Mouse (Mus musculus) brain, adult 2 months (tissue): ENCODE results near the gene Igsf9b.

Source experiments
- DNase-seq: peaks from one replicate; pipeline ENCODE4 v3.0.0; 2011; ENCODE audit warnings: low read depth, low spot score

Gene Igsf9b

GRCm38 (mm10) chr9:27330374-27330773 lies 31.4 kb downstream of the Igsf9b start:
- DNase-seq: peak; percentile 70

GRCm38 (mm10) chr9:27331538-27331937 lies 32.5 kb downstream of the Igsf9b start:
- peak; percentile 84 for DNase-seq

DNA sequence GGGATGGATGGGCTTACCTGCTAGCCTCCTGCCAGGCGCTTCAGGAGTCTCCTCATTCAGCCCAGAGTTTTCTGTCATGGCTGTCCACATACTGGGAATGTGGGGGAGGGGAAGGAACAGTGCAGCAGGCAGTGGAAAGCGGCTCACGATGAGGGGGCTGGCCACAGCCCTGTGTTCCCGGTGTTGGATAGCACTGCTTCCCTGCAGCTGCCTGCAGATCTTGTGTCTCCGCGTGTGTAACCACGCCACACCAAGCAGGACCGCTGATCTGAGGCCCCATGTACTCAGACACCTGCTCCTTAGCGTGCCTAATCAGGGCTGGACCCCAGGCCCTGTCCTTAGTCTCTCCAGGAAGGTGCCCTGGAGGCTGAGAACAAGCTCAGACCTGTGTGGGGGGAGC lies 35.9 kb downstream of the Igsf9b start:
- DNase-seq: no peak

GRCm38 (mm10) chr9:27336962-27337636 lies 38.1 kb downstream of the Igsf9b start:
- DNase-seq: peak; percentile 63

DNA sequence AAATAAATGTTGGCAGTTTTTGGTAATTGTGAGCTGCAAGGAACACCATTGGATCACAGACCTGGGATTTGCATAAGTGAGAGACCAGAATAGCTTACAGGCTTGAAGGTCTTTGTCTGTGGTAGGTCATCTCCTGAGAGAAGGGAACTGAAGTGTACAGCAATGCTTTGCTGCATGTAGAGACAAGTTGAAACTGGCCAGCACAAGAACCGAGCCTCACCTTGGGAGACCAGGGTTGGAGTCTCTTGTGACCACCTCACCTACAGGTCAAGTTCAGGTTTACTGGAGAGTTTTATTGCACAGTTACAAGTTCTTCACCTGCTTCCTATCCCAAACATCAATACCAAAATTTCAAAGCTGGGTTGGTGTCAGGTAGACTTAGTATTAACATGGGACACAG lies 40.2 kb downstream of the Igsf9b start:
- no peak for DNase-seq

DNA sequence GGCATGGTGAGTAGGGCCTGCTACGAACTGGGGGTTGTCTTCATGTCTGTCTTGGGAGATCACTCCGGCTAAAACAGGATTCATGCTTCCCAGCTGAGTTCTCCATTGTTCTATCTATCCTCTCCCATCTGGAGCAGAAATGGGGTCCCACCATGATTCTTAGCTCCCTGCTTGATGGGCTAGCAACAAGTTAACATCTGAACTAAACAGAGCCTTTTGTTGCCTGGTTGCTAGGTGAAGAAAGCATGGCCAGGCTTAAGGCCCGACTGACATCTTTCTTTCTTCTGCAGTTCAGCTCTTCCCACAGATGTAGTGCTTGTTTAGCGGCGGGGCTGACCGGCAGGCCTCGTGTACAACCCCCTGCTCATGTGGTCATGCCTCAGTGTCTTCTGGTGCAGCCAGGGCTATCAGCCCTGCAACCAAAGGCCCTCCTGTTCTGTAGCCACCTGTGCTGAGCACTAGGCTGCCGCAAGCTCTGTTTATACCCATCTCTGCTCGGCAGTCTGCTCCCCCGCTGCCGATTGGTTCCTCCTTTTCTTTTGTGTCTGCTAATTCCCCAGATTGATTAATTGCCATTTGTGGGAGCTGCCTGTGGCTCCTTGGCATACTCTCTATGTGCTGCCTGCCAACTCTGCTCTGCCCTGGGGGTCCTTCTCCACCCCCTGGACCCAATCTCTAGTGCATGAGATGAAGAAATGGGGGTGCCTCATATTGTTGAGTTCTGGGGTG lies 47.7 kb downstream of the Igsf9b start:
- DNase-seq: no peak

GRCm38 (mm10) chr9:27353082-27353481 lies 54.1 kb downstream of the Igsf9b start:
- DNase-seq: peak; percentile 63

- DNase-seq: no peak
Measured at GRCm38 (mm10) chr9:27357893-27358292, 58.9 kb downstream of the Igsf9b start.

DNA sequence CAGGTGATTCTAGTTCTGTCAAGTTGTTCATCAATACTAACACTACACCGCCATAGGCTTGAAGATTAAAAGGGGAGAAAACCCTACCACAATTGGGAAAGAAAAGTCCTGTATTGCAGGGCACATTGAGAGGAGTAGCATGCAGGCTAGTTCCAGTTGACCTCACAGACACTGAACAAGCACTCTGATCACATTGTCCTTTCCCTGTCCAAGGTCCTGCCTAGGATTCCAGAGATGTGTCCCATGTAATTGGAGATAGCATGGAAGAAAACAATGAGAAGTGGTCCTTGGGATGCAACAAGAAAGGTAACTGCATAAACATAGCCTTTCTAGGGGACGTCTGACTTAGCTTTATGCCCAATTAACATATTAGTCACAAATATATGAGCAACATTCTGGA lies 68.2 kb downstream of the Igsf9b start:
- DNase-seq: no peak

DNA sequence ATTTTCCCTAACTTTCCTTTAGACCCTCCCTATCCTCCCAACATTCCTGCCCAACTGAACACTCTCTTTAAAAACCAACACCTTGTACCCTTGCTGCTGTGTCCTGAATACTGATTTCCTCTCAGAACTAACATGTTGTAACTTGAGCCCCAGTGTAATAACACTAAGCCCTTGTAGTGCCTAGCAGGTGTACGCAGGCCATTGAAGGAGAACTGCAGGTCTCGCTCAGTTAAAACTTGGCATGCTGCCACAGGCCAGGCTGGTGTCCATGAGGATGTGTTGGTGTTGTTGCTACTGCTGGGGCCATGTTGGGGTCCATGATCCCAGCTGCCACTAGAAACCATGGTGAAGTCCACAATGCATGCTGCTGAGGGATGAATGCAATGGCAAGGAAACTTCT lies 70.1 kb downstream of the Igsf9b start:
- no peak for DNase-seq

- peak; percentile 52 for DNase-seq
Measured at GRCm38 (mm10) chr9:27375746-27376145, 76.7 kb downstream of the Igsf9b start.

DNA sequence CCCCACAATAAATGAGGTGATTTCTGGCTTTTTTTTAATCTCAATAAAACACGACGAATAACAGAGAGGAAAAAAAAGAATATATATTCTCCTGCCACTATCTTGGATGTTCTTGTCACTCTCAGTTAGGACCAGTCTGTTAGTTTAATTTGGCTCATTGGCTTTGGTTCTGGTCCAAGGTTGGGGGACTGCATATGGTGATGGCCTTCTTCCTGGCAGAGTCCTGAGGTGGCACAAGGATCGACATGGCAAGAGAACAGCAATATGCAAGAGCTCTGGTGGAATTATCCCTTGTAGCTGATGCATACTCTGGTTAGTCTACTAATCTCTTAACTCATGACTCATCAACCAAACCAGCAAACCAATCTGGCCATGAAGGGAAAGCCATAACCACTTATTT lies 87.9 kb downstream of the Igsf9b start:
- peak; percentile 85 for DNase-seq

- no peak for DNase-seq
Measured at GRCm38 (mm10) chr9:27396500-27396899, 97.5 kb downstream of the Igsf9b start, which contains the start of gene Spata19. Gene Spata19 (plus strand): TSS chr9:27396800.

GRCm38 (mm10) chr9:27401169-27401568 lies 102.2 kb downstream of the Igsf9b start:
- DNase-seq: peak; percentile 90
